Mouse (Mus musculus): ENCODE results near the gene Ifitm10. TPM values are rescaled to one million over a fixed set of nuclear protein-coding genes. Genes with fewer than 3 reads are reported as not detected.
"Not testable (repeated sequence)": the region's sequence is repeated elsewhere in the genome, so short reads cannot be mapped to it uniquely, and the experiment has no call there.

Ifitm10 gene
- polyA plus RNA-seq, 1 experiment from 2014 or later, result 3.7 TPM

DNA sequence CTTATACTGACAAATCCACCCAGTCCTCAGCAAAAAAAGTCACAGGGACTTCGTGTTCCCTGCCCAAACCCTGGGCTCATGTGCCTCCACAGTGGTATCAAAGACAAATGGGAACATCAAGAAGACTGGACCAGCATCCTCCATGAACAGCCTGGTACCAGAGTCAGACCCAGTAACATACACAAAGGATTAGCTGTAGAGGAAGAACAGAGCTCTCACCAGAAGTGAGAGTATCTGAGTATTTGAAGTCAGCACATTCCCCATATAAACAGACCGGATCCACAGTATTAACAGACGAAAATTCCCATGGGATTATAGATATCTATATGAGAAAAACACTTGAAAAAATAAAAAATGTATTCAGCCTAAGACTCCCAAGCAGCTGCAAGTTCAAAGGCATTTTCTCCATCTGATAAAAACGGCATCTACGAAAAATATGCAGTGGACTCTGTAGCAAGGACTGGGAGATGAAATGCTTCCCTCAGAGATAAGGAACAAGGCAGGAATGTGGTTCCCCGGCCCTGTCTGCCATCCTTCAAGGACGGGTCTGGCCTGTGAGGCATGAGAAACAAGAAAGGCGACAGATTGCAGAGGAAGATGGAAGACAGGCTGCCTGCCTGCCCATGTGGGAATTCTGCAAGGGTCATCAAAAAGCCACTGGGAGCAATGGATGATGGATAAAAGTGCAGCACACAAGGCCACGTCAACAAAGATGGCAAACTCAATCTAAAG, 46.7 kb downstream of the Ifitm10 start:
- Histone ChIP-seq H3K4me2 (ENCODE audit: low read depth, low read length) (no peak overlapping the region), H3K9ac (ENCODE audit: low read length) (peak overlapping the region; percentile 7; the same call in 1 of the 2 replicates), H3K36me3 (ENCODE audit: control insufficient read depth, insufficient read depth, low read length) (no peaks in the 10 kb centered on the region), H3K4me3 (replicated peaks; ENCODE audit: low read length) (no peak overlapping the region), H3K4me1 (ENCODE audit: control insufficient read depth, insufficient read depth, low read length) (peaks cover 25% of the 10 kb centered on the region), H3K27ac (ENCODE audit: low read length) (peak overlapping the region; percentile 89), H3K9me3 (replicated peaks; ENCODE audit: control insufficient read depth, low read length) (no peaks in the 10 kb centered on the region), H3K27me3 (ENCODE audit: control insufficient read depth, insufficient read depth, low read length) (no peaks in the 10 kb centered on the region)
- peak; percentile 57 for ATAC-seq (ENCODE audit: insufficient read depth, low FRiP score)
- WGBS, result 26% methylated on average over 9 of the region's 9 CpGs

DNA sequence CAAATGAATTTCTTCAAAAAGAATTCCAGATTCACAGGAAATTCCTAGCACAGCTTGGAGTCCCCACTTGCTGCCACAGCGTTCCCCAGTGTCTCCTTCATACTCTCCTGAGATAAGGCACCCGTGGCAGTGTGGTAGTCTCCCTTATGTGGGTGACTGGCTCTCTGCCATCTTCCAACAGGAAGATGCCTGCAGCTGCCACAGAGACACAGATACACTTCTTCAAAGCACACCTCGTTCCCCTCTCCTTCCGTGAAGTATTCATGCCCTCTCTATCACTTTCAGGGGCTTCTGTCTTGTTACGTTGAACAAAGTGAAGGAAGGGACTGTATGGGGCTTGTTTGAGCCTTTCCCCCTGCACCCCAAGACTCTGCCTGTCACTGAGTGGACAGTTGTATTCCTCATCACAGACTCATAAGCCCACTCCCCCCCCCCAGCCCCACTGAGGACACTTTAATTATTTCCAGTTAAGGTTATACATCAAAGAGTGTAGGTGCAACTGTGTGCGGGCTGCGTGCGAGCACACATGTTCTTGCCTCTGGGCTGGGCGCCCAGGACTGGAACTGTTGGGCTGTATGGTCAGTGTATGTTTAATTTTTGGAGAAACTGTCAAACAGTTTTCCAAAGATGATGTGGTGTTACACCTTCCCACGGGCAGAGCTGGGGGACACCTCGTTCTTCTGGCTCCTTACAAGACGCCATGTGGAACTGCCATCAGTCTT, 50.0 kb downstream of the Ifitm10 start:
- Histone ChIP-seq H3K27me3 (ENCODE audit: control insufficient read depth, insufficient read depth, low read length) (no peaks in the 10 kb centered on the region), H3K4me1 (ENCODE audit: control insufficient read depth, insufficient read depth, low read length) (peaks cover 25% of the 10 kb centered on the region), H3K4me2 (ENCODE audit: low read depth, low read length) (no peak overlapping the region), H3K9me3 (replicated peaks; ENCODE audit: control insufficient read depth, low read length) (no peaks in the 10 kb centered on the region), H3K36me3 (ENCODE audit: control insufficient read depth, insufficient read depth, low read length) (no peaks in the 10 kb centered on the region), H3K9ac (ENCODE audit: low read length) (0 out of 2 replicates have a peak overlapping the region, but pooled peaks have one; percentile 38), H3K27ac (ENCODE audit: low read length) (peak overlapping the region; percentile 87), H3K4me3 (replicated peaks; ENCODE audit: low read length) (no peak overlapping the region)
- WGBS, result 59% methylated on average over 12 of the region's 12 CpGs
- peak; percentile 56; the same call in 1 of the 2 replicates for ATAC-seq (ENCODE audit: insufficient read depth, low FRiP score)

DNA sequence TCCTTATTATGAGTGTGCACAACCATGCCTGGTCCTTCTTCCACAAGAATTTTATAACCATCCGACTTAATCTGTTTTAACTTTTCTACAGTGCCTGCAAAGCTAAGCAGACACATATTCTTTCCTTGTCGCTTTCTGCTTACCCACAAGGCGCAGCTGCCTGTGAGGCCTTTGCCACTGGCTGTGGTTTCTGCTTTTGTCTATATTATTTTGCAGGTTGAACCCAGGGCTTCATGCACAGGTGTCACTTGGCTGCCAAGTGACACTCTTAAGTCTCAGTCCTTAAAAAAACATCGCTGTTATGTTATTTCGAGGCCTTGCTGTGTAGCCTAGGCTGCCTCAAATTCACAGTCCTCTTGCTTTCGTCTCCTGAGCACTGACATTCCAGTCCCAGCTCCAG, 50.9 kb downstream of the Ifitm10 start:
- 77% methylated on average over 6 of the region's 6 CpGs for WGBS

DNA sequence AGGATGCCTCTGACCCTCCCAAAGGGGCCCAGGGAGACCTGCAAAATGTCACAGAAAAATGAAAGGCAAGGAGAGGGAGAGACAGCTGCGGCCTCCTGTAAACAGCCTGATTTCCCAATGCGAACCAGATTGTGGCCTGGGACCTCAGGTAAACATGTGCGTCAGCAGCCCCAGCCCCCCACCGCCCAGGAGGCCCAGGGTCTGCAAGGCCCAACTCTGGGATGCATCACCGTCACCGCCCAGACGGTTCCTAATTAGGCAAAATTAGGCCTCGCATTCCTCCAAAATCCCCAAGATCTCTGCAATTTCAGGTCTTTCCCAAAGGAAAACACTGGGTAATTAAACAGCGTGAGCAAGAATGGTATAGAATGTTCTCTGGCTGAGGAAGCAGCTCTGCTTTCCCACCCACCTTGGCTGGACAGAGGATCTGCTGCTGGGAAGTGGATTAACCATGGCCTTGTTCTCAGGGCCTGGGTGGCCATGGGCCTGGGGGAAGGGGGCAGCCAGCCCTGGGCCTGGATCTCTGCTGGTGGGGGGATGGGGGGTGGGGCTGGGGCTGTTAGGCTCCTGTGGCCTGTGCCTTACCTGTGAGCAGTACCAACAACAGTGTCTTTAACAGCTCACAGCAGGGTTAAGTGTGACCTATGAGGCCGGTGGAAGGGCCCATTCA, 51.8 kb downstream of the Ifitm10 start:
- not testable (repeated sequence) for H3K4me2 ChIP-seq (ENCODE audit: low read depth, low read length); H3K36me3 ChIP-seq (ENCODE audit: control insufficient read depth, insufficient read depth, low read length); H3K4me3 ChIP-seq (replicated peaks; ENCODE audit: low read length); H3K9me3 ChIP-seq (replicated peaks; ENCODE audit: control insufficient read depth, low read length); ATAC-seq (ENCODE audit: insufficient read depth, low FRiP score); H3K27me3 ChIP-seq (ENCODE audit: control insufficient read depth, insufficient read depth, low read length)
- H3K4me1 ChIP-seq (ENCODE audit: control insufficient read depth, insufficient read depth, low read length), result peaks cover 24% of the 10 kb centered on the region
- peak overlapping the region; percentile 87 for H3K27ac ChIP-seq (ENCODE audit: low read length)
- WGBS, result 63% methylated on average over 4 of the region's 10 CpGs
- H3K9ac ChIP-seq (ENCODE audit: low read length), result peak overlapping the region; percentile 16; the same call in 1 of the 2 replicates

More for the DNA sequence above, 50.9 kb downstream of the Ifitm10 start:
- Histone ChIP-seq H3K4me3 (replicated peaks; ENCODE audit: low read length) (no peak overlapping the region), H3K9me3 (replicated peaks; ENCODE audit: control insufficient read depth, low read length) (no peaks in the 10 kb centered on the region), H3K4me2 (ENCODE audit: low read depth, low read length) (no peak overlapping the region), H3K9ac (ENCODE audit: low read length) (no peak overlapping the region), H3K36me3 (ENCODE audit: control insufficient read depth, insufficient read depth, low read length) (no peaks in the 10 kb centered on the region), H3K27ac (ENCODE audit: low read length) (peak overlapping the region; percentile 87), H3K4me1 (ENCODE audit: control insufficient read depth, insufficient read depth, low read length) (peaks cover 25% of the 10 kb centered on the region), H3K27me3 (ENCODE audit: control insufficient read depth, insufficient read depth, low read length) (no peaks in the 10 kb centered on the region)
- ATAC-seq (ENCODE audit: insufficient read depth, low FRiP score), result no peak

DNA sequence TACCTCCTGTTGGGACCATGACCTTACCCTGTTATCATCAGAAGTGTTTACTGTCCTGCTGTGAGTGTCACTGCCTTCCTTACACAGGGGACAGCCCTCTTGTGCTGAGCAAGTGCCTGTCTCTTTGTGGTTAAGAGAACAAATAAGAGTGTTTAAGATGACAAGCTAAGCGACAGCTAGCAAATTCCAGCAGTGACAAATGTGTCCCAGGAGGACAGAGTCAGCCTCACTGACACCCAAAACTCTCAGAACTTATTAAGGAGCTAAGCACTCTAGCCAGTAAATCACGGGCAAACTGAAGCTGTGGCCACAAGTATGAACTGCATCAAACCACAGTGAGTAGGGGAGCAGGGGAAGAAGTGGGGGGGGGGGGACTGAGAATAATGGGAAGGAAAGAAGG, 52.6 kb downstream of the Ifitm10 start:
- 28% methylated on average over 2 of the region's 2 CpGs for WGBS
- no peak overlapping the region for H3K4me2 ChIP-seq (ENCODE audit: low read depth, low read length)
- peak overlapping the region; percentile 3; the same call in 1 of the 2 replicates for H3K9ac ChIP-seq (ENCODE audit: low read length)
- ATAC-seq (ENCODE audit: insufficient read depth, low FRiP score), result no peak
- H3K9me3 ChIP-seq (replicated peaks; ENCODE audit: control insufficient read depth, low read length), result no peaks in the 10 kb centered on the region
- no peaks in the 10 kb centered on the region for H3K36me3 ChIP-seq (ENCODE audit: control insufficient read depth, insufficient read depth, low read length)
- peak overlapping the region; percentile 87 for H3K27ac ChIP-seq (ENCODE audit: low read length)
- H3K4me3 ChIP-seq (replicated peaks; ENCODE audit: low read length), result no peak overlapping the region
- H3K4me1 ChIP-seq (ENCODE audit: control insufficient read depth, insufficient read depth, low read length), result peaks cover 24% of the 10 kb centered on the region
- no peaks in the 10 kb centered on the region for H3K27me3 ChIP-seq (ENCODE audit: control insufficient read depth, insufficient read depth, low read length)

DNA sequence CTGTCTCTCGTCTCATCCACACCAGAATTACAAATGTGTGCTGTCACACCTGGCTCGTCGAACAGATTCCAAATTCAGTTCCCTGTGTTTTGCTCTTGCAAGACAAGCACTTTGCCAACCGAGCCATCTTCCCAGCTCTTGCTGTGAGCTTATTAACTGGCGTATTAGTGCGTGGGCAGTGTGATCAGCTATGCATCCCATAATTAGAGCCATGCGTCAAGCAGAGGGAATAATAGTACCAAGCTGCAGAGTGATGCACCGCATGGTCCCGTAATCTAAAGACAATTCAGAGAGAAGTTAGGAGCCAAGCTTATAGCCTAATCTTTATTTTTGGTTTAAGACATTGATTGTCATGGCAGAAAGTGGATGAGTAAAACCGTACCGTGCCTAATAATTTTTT, 54.4 kb downstream of the Ifitm10 start:
- Histone ChIP-seq H3K9me3 (replicated peaks; ENCODE audit: control insufficient read depth, low read length) (no peaks in the 10 kb centered on the region), H3K36me3 (ENCODE audit: control insufficient read depth, insufficient read depth, low read length) (no peaks in the 10 kb centered on the region), H3K9ac (ENCODE audit: low read length) (no peak overlapping the region), H3K4me1 (ENCODE audit: control insufficient read depth, insufficient read depth, low read length) (peaks cover 19% of the 10 kb centered on the region), H3K27me3 (ENCODE audit: control insufficient read depth, insufficient read depth, low read length) (no peaks in the 10 kb centered on the region), H3K4me3 (replicated peaks; ENCODE audit: low read length) (no peak overlapping the region), H3K4me2 (ENCODE audit: low read depth, low read length) (no peak overlapping the region), H3K27ac (ENCODE audit: low read length) (peak overlapping the region; percentile 87)
- ATAC-seq (ENCODE audit: insufficient read depth, low FRiP score), result no peak
- 81% methylated on average over 11 of the region's 11 CpGs for WGBS

DNA sequence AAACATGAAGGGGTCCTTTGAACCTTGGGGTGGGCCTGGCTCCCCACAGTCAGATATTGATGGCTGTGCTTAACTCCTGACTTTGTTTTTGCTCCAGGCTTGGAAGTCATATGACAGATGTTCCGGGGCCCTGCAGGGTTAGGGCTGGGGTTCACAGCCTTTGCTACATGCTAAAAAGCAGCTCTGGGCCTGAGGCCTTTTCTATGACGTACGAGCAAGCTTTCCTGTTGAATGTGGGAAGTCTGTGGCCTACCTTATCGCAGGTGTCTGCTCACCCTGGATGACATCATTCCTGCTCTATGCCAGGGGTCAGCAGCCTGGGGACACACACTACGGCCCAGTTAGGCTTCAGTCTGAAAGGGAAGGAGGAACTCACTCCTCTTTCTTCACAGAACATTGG, 56.3 kb downstream of the Ifitm10 start:
- H3K4me3 ChIP-seq (replicated peaks; ENCODE audit: low read length), result no peak overlapping the region
- H3K36me3 ChIP-seq (ENCODE audit: control insufficient read depth, insufficient read depth, low read length), result no peaks in the 10 kb centered on the region
- no peaks in the 10 kb centered on the region for H3K27me3 ChIP-seq (ENCODE audit: control insufficient read depth, insufficient read depth, low read length)
- H3K4me2 ChIP-seq (ENCODE audit: low read depth, low read length), result no peak overlapping the region
- no peak for ATAC-seq (ENCODE audit: insufficient read depth, low FRiP score)
- 53% methylated on average over 5 of the region's 5 CpGs for WGBS
- peak overlapping the region; percentile 4; the same call in 1 of the 2 replicates for H3K9ac ChIP-seq (ENCODE audit: low read length)
- H3K4me1 ChIP-seq (ENCODE audit: control insufficient read depth, insufficient read depth, low read length), result peaks cover 19% of the 10 kb centered on the region
- H3K27ac ChIP-seq (ENCODE audit: low read length), result no peak overlapping the region; the same call in 1 of the 2 replicates
- no peaks in the 10 kb centered on the region for H3K9me3 ChIP-seq (replicated peaks; ENCODE audit: control insufficient read depth, low read length)

DNA sequence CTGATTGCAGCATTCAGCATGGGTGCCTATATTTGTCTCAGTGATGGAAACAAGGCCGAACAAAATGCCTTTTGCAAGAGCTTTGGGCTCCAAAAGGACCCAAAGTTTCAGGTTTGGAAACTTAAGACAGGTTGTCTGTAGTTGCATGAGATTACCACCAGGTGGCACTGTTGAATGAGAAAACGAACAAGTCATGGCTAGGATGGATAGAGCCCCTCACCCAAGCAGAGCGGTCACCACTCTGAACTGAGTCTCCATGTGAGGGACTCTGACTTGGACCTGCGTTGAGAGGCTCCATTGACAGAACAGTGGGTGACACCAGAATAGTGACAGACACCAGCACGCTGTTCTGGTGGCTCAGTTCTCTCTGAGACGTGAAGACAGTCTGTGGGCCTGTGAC, 57.0 kb downstream of the Ifitm10 start:
- no peak overlapping the region for H3K4me2 ChIP-seq (ENCODE audit: low read depth, low read length)
- H3K36me3 ChIP-seq (ENCODE audit: control insufficient read depth, insufficient read depth, low read length), result no peaks in the 10 kb centered on the region
- no peaks in the 10 kb centered on the region for H3K9me3 ChIP-seq (replicated peaks; ENCODE audit: control insufficient read depth, low read length)
- H3K9ac ChIP-seq (ENCODE audit: low read length), result no peak overlapping the region
- no peaks in the 10 kb centered on the region for H3K27me3 ChIP-seq (ENCODE audit: control insufficient read depth, insufficient read depth, low read length)
- peaks cover 19% of the 10 kb centered on the region for H3K4me1 ChIP-seq (ENCODE audit: control insufficient read depth, insufficient read depth, low read length)
- H3K4me3 ChIP-seq (replicated peaks; ENCODE audit: low read length), result no peak overlapping the region
- WGBS, result 26% methylated on average over 6 of the region's 6 CpGs
- H3K27ac ChIP-seq (ENCODE audit: low read length), result no peak overlapping the region
- ATAC-seq (ENCODE audit: insufficient read depth, low FRiP score), result peak; percentile 54; the same call in 1 of the 2 replicates

All from stomach, embryonic 16.5 days (tissue).